Mouse (Mus musculus) fibroblast of lung, adult 2 months (primary cell): Measurements from ENCODE around the gene Evpl.

ENCODE experiments used
- DNase-seq: peaks from one replicate; pipeline ENCODE4 v3.0.0-alpha.2; 2011; ENCODE audit warnings: low read depth

Evpl gene

GRCm38 (mm10) chr11:116171959-116172358 lies 65.9 kb downstream of the Evpl start:
- no peak for DNase-seq
